Mouse (Mus musculus) cerebellum, adult 2 months (tissue): ENCODE results near the gene Cacng5.

Experiments used
- CTCF ChIP-seq: fragments of 200-500 bp; IDR thresholded peaks from 2 replicates; pipeline ENCODE4 v1.5.1; 2011; ENCODE audit warnings: low read depth, mild to moderate bottlenecking, control low read depth, low read length, moderate library complexity, borderline replicate concordance; ENCODE audit not compliant: insufficient read depth
- POLR2A ChIP-seq: fragments of 200-500 bp; IDR thresholded peaks from 2 replicates; pipeline ENCODE4 v1.6.1; 2011; ENCODE audit warnings: low read length, control low read depth, borderline replicate concordance; ENCODE audit not compliant: insufficient read depth

DNA sequence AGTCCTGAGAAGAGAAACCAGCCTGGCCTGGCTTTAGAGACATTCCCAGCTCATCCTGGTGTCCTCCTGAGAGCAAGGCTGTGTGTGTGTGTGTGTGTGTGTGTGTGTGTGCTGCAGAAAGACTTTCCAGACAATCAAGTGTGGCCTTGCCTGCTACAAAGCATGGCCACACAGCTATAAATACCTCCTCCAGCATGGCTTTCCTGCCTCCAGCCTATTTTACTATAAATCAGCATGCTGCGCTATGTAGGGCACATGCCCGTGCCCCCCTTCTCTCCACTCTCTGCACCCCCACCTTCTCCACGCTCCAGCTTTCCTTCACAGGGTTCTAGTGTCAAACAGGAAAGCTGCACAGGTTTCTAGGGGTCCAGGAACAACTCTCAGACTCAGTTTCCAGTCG is 19.2 kb downstream of the Cacng5 start:
- no peak for TF ChIP-seq CTCF
- TF ChIP-seq POLR2A: no peak
